26 mouse cellular contexts compared by ENCODE assay signal in the genomic region with DNA sequence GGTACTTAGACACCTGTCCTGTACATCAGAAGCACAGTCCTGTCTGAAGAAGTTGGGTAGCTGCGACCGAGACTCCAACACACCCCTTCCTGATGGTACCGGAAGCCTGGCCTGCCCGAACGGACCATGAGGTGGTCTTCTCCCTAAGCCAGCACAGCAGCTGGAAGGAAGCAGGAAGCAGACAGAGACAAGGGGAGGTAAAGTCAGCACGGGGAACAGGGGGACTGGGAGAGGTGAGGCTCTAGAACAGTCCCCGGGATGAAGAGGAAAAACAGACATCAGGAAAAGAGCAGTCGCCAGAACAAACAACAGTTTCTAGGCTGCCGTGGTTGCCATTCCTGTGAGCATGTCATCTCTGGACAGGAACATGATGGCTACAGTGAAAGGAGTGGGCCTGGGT.
DNase-seq lines count a peak whose midpoint lies in the region; ATAC-seq lines count a peak whose summit lies in the region.
"Had no signal": no experiment of that assay in that cellular context is flagged by ENCODE, and none has a peak within 500 bp of the region (broad histone marks: within the 10 kb centered on the region; RNA-seq: fewer than 3 reads in every experiment).

No protein-coding gene starts in this region.

- H3K27ac ChIP-seq in forebrain, embryonic 14.5 days (ENCODE audit: low read depth, low read length), result no peak overlapping the region
- no peak overlapping the region for H3K27ac ChIP-seq in forebrain, embryonic 13.5 days
- no peak overlapping the region for H3K27ac ChIP-seq in heart, embryonic 12.5 days (ENCODE audit: poor library complexity, severe bottlenecking)
- H3K27ac ChIP-seq in limb, embryonic 12.5 days, result 0 out of 2 replicates have a peak overlapping the region, but pooled peaks have one; percentile 41
- no peak overlapping the region for H3K27ac ChIP-seq in limb, embryonic 10.5 days
- H3K27ac ChIP-seq: hindbrain, embryonic 13.5 days; liver, embryonic 13.5 days had no signal

- H3K4me3 ChIP-seq in forebrain, embryonic 14.5 days (ENCODE audit: low read depth, low read length), result no peak overlapping the region
- no peak overlapping the region for H3K4me3 ChIP-seq in forebrain, embryonic 13.5 days
- H3K4me3 ChIP-seq in heart, embryonic 12.5 days, result no peak overlapping the region
- no peak overlapping the region for H3K4me3 ChIP-seq in limb, embryonic 12.5 days (replicated peaks)
- H3K4me3 ChIP-seq in limb, embryonic 10.5 days, result no peak overlapping the region
- H3K4me3 ChIP-seq: erythroblast, embryonic 14.5 days; hindbrain, embryonic 13.5 days; liver, embryonic 13.5 days; megakaryocyte, embryonic 14.5 days had no signal

- peaks cover 7% of the 10 kb centered on the region for H3K4me1 ChIP-seq in forebrain, embryonic 14.5 days (ENCODE audit: control insufficient read depth, insufficient read depth, low read length)
- peaks cover 14% of the 10 kb centered on the region; the same call in 1 of the 2 replicates for H3K4me1 ChIP-seq in forebrain, embryonic 13.5 days
- H3K4me1 ChIP-seq in heart, embryonic 12.5 days (replicated peaks), result peaks cover 7% of the 10 kb centered on the region
- H3K4me1 ChIP-seq in limb, embryonic 12.5 days (replicated peaks), result peaks cover 16% of the 10 kb centered on the region
- H3K4me1 ChIP-seq in limb, embryonic 10.5 days, result no peaks in the 10 kb centered on the region
- H3K4me1 ChIP-seq: liver, embryonic 13.5 days; megakaryocyte, embryonic 14.5 days had no signal

- H3K36me3 ChIP-seq in forebrain, embryonic 14.5 days (ENCODE audit: control insufficient read depth, insufficient read depth, low read length), result no peaks in the 10 kb centered on the region
- H3K36me3 ChIP-seq in forebrain, embryonic 13.5 days (ENCODE audit: poor library complexity, severe bottlenecking), result no peaks in the 10 kb centered on the region
- H3K36me3 ChIP-seq in heart, embryonic 12.5 days, result no peaks in the 10 kb centered on the region
- H3K36me3 ChIP-seq in limb, embryonic 12.5 days, result no peaks in the 10 kb centered on the region
- H3K36me3 ChIP-seq in limb, embryonic 10.5 days, result no peaks in the 10 kb centered on the region
- H3K36me3 ChIP-seq: hindbrain, embryonic 13.5 days; liver, embryonic 13.5 days had no signal

- DNase-seq in forebrain, embryonic 14.5 days (ENCODE audit: low spot score), result no peak
- DNase-seq in heart, adult 8-10 months (ENCODE audit: low spot score), result no peak
- DNase-seq in limb, embryonic 10.5 days (ENCODE audit: low spot score), result no peak
- DNase-seq in layer of hippocampus, adult 8-10 months (ENCODE audit: low spot score in 2 of 2), result no peak
- DNase-seq: adrenal gland, adult 2 months; adrenal gland, postnatal 36 days; cerebellum, adult 18-20 months; cerebellum, postnatal 14 days; gastrocnemius, postnatal 25 days; kidney, adult 9 months; kidney, postnatal 10 days; layer of hippocampus, adult 9-11 months; liver, embryonic 13.5 days; lung, adult 18-20 months; lung, postnatal 4 days; thymus, postnatal 14 days had no signal

- H3K9ac ChIP-seq in forebrain, embryonic 14.5 days (ENCODE audit: low read length), result 0 out of 2 replicates have a peak overlapping the region, but pooled peaks have one; percentile 21
- H3K9ac ChIP-seq in forebrain, embryonic 13.5 days, result no peak overlapping the region
- no peak overlapping the region for H3K9ac ChIP-seq in heart, embryonic 12.5 days
- H3K9ac ChIP-seq in limb, embryonic 12.5 days (replicated peaks), result no peak overlapping the region
- H3K9ac ChIP-seq: hindbrain, embryonic 13.5 days; liver, embryonic 13.5 days had no signal

- no peaks in the 10 kb centered on the region for H3K9me3 ChIP-seq in forebrain, embryonic 14.5 days (replicated peaks; ENCODE audit: control insufficient read depth, low read length)
- no peaks in the 10 kb centered on the region for H3K9me3 ChIP-seq in forebrain, embryonic 13.5 days (replicated peaks)
- no peaks in the 10 kb centered on the region; the same call in 1 of the 2 replicates for H3K9me3 ChIP-seq in heart, embryonic 12.5 days (replicated peaks)
- H3K9me3 ChIP-seq in limb, embryonic 12.5 days, result no peaks in the 10 kb centered on the region
- no peaks in the 10 kb centered on the region for H3K9me3 ChIP-seq in limb, embryonic 10.5 days (replicated peaks)
- H3K9me3 ChIP-seq: hindbrain, embryonic 13.5 days; liver, embryonic 13.5 days had no signal

- 83% methylated on average over 9 of the region's 9 CpGs for WGBS in forebrain, embryonic 14.5 days
- 84% methylated on average over 9 of the region's 9 CpGs for WGBS in forebrain, embryonic 13.5 days
- 41% methylated on average over 9 of the region's 9 CpGs for WGBS in heart, embryonic 12.5 days
- 80% methylated on average over 9 of the region's 9 CpGs for WGBS in limb, embryonic 12.5 days
- 85% methylated on average over 9 of the region's 9 CpGs for WGBS in limb, embryonic 10.5 days

- H3K27me3 ChIP-seq in forebrain, embryonic 14.5 days (replicated peaks; ENCODE audit: control insufficient read depth, insufficient read depth, low read length), result no peaks in the 10 kb centered on the region
- no peaks in the 10 kb centered on the region for H3K27me3 ChIP-seq in forebrain, embryonic 13.5 days
- no peaks in the 10 kb centered on the region for H3K27me3 ChIP-seq in heart, embryonic 12.5 days (replicated peaks)
- no peaks in the 10 kb centered on the region for H3K27me3 ChIP-seq in limb, embryonic 12.5 days
- no peaks in the 10 kb centered on the region for H3K27me3 ChIP-seq in limb, embryonic 10.5 days (ENCODE audit: low read depth, poor library complexity, severe bottlenecking)
- H3K27me3 ChIP-seq: CH12.LX; hindbrain, embryonic 13.5 days; liver, embryonic 13.5 days; megakaryocyte, embryonic 14.5 days had no signal

- no peak for ATAC-seq in forebrain, embryonic 14.5 days
- no peak for ATAC-seq in forebrain, embryonic 13.5 days
- ATAC-seq in heart, embryonic 12.5 days (ENCODE audit: insufficient number of reproducible peaks, low FRiP score), result no peak; the same call in 1 of the 2 replicates
- no peak for ATAC-seq in limb, embryonic 12.5 days (ENCODE audit: insufficient number of reproducible peaks, insufficient read depth, low FRiP score, low TSS enrichment, low read depth)
- ATAC-seq: activated CD4-positive, CD25-positive, alpha-beta regulatory T cell, adult 4 months; intestine, postnatal 0 days; lung, postnatal 0 days had no signal

- no peak overlapping the region for H3K4me2 ChIP-seq in forebrain, embryonic 14.5 days (ENCODE audit: low read length)
- H3K4me2 ChIP-seq in forebrain, embryonic 13.5 days, result no peak overlapping the region
- H3K4me2 ChIP-seq in heart, embryonic 12.5 days, result peak overlapping the region; percentile 24
- H3K4me2 ChIP-seq in limb, embryonic 12.5 days, result no peak overlapping the region
- H3K4me2 ChIP-seq: hindbrain, embryonic 13.5 days; liver, embryonic 13.5 days had no signal
